Mouse (Mus musculus): ENCODE data around the gene BC016579.

DNA sequence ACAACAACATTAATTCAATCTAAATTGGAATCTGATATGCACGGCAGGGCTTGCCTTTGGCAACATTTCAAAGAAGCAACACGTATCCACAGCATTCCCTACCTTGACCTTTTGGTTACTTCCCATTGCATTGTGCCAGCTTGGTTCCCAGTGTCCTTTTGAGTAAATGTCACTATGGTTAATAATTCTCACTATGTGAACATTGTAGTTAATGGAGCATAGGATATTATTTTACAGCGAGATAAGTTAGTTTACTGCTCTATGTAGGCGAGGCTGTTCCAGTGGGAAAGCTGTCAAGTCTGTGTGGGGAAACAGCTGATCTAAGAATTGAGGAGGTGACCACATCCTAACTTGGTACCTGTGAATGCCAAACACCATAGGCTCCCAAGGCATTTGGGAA lies 16.1 kb upstream of the BC016579 start:
- no peak for TF ChIP-seq POLR2A (IDR thresholded peaks at IDR 0.05; ENCODE audit: low read depth, low read length)
- no peak for TF ChIP-seq CTCF (IDR thresholded peaks at IDR 0.05; ENCODE audit: extremely low read depth, insufficient read depth, insufficient read length, insufficient replicate concordance)
